Mouse (Mus musculus) heart, postnatal 36 days (tissue): ENCODE data around the gene Mycl. TPM values are rescaled to one million over a fixed set of nuclear protein-coding genes. Genes with fewer than 3 reads are reported as not detected.

Source experiments
- DNase-seq, 2 experiments: peaks; one replicate each; pipeline ENCODE4 v3.0.0; 2021 to 2022
- intact Hi-C: fragments of 180-260 bp; cut with DNase I; formaldehyde crosslinking; loops from one replicate; pipeline ENCODE4 v1.15.1; 2025
- total RNA-seq, 2 experiments: library from RNA; stranded (reverse); gene quantifications; 2 replicates each; pipeline ENCODE4 v1.2.3; 2021

Gene Mycl
- total RNA-seq, 2 experiments from 2014 or later, result 0.14 to 0.31 TPM

DNA sequence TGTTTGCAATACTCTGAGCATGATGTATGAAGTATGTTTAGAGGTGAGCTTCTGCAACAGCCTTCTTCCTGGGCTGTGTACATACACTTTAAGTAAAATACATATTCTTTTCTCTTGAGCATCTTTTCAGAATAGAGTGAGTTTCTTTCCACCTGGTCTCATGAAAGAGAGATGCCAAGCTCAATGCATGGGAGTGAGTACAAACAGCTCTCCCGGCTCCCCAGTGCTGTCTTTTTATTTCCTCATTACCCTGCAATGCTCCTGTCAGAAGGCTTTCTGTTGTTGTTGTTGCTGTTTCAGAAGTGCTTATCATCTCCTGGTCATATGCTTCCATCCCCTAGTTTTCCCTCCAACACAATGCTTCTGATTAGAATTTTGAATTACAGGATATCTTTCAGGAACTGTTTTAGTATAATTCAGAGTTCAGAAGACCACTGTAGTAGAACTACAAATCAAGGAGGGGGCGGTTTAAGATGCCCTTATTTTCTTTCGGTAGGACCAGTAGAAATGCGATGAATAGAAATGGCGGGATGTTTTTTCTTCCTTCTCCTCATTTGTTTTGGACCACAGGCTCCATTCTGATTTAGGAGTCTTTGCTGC lies 18.0 kb downstream of the Mycl start:
- DNase-seq, result no peak
- intact Hi-C loops, result loop anchor here (2.0 kb wide), 1 partner anchor 15 kb away; no protein-coding TSS in a partner anchor

DNA sequence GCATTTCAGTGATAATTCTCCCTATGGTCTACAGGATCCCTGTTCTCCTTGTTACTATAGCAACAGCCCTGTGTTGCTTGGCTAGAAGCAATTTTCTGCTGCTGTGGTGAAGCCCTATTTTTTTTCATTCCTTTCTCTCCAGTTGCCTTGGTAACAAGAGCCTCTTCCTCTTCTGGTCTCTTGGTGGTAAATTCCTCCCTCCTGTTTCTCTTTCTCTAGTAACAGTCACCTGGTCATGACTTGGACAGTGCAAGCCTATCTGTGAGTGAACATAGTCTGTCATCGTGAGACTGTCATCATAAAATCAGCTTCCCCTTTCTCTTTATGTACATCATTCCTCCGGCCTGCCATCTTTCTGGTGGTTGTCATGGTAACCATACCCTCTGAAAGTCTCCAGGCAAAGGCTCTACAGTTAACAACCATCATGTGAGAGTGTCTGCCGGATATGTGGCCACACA lies 18.5 kb downstream of the Mycl start:
- no peak for DNase-seq
- intact Hi-C loops, result loop anchor here (2.0 kb wide), 1 partner anchor 15 kb away; no protein-coding TSS in a partner anchor

DNA sequence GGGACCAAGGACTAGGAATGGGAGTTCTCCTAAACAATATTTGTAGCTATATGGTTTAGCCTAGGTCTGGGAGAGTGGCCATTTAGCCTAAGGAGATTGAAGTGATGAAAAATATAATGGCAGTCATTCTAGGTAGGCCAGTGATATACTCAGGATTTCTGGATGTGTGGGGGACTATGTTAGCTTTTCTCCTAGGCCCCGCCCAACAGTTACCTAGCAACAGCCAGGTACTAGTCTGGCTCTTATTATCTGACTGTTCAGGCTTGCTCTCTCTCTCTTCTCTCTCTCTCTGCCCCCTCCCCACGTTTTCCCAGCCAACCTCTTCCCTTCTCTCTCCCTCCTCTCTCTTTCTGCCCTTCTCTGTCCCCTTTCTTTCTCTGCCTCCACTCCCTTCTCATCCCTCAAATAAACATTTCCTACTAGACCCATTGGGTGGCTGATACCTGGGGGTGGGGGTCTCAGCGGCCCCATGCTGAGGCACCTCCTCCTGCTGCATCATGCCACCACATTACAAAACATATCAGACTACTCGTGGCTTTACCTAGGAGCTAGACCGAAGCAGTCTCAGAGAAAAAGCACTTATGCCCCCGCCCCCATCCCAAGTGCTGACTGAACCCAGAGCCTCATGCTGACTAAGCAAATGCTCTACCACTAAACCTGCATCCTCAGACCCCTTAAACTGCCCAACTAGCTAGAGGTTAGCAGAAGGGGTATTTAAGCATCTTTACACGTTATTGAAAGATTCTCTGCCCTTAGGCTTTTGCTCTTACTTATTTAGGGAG lies 19.2 kb downstream of the Mycl start:
- DNase-seq, result no peak
- intact Hi-C loops, result no loop called here

DNA sequence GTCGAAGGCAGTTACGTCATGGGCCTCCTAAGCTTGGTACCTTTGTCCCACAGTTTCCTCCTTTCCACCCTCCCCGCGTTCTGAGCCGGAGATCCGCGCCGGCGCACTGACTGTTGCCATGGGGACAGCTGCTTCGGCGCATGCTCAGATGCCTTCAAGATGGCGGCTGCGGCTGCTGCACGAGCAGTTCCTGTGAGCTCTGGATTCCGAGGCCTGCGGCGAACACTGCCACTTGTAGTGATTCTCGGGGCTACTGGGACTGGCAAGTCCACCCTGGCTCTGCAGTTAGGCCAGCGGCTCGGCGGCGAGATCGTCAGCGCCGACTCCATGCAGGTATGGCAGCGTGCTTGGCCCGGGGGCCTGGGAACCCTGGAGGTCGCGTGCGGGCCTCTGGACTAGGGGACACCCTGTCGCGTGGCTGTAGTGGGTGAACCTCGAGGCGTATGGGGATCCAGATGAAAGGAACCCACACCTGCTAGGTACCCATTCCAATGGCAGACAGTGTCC lies 21.1 kb downstream of the Mycl start, which contains the start of gene Trit1:
TSS of gene Trit1 (plus strand) at position 147 of the 507 bp plus-strand sequence.
- DNase-seq, result peak; percentile 95
- intact Hi-C loops, result no loop called here

DNA sequence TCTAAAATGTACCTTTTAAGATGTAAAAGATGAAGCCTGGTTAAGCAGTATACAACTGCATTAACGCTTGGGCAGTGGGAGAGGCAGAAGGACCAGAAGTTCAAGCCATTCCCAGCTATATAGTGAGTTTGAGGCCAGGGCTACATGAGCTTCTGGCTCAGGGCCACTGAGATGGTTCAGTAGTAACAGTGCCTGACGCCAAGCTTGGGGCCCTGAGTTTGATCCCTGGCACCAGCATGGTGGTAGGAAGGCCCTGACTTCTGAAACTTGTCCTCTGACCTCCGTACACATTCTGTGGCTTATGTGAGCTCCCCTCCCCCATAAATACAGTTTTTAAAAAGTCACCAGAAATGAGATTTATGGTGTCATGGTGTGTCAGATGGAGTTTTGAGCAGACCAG lies 26.1 kb downstream of the Mycl start:
- intact Hi-C loops, result no loop called here
- DNase-seq, result no peak

DNA sequence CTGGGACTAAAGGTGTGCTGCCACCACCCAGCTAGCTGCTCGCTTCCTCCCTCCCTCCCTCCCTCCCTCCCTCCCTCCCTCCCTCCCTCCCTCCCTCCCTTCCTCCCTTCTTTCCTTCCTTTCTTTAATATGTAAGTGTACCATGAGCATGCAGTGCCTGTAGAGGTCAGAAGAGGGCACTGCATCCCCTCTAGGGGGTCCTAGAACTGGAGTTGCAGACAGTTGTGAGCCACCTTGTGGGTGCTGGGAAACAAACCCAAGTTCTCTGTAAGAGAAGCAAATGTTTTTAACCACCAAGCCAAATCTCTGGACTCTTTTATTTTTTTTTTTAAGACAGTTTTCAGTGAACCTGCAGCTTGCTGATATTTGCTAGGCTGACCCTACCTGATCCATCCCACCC lies 27.4 kb downstream of the Mycl start:
- DNase-seq, result no peak
- intact Hi-C loops, result no loop called here

DNA sequence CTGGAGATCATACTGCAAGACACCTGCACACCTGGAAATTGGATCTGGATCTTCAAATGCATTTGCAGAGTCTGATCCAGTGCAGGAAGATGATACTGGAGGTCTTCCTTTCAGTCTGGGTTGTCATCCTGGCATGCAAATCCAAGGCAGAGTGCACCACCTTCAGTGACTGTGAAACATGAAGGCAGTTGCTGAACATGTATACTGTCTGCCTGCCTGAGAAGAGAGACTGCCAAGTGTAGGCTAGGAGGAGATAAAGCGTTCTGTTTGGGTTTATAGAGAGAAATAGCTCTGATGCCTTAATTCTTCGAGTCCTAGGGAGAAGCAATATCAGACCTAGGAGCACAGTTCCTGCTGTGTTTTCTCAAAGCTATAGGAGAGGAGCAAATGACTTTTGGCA lies 30.0 kb downstream of the Mycl start:
- intact Hi-C loops, result no loop called here

DNA sequence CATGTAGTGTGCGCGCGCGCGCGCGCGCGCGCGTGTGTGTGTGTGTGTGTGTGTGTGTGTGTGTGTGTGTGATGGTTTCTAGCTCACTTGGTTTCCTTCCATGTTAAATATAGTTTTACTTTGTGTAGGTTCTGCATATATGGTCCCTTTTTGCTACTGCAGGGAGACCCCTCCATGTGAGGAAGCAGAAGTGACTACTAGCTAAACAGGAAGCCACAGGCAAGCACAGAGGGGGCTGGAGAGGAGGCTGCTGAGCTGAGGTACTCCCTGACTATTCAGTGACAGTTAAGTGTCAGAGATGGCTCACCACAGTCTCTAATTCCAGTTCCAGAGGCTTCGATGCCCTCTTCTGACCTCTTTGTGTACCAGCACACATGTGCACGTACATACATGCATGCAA lies 30.7 kb downstream of the Mycl start:
- DNase-seq, result no peak
- intact Hi-C loops, result no loop called here

More for the DNA sequence above, 30.0 kb downstream of the Mycl start:
- no peak for DNase-seq

DNA sequence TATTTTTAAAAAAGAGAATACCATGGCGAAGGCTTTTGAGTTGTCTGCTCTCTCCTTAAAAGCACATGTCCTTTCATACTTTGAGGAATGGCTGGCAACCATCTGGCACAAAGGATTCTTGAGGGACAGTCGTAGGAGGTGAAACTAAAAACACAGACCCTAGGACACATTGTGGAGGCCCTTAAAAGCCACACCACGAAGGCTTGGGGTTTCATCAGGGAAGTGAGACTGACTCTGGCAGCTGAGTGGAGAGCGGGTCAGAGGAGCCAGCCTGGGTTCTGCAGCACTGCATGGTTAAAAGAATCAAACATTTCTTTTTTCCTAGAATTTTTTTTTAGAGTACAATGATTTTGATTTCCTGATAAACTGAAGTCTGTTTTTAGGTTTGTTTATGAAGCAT lies 31.1 kb downstream of the Mycl start:
- DNase-seq, result no peak
- intact Hi-C loops, result no loop called here

DNA sequence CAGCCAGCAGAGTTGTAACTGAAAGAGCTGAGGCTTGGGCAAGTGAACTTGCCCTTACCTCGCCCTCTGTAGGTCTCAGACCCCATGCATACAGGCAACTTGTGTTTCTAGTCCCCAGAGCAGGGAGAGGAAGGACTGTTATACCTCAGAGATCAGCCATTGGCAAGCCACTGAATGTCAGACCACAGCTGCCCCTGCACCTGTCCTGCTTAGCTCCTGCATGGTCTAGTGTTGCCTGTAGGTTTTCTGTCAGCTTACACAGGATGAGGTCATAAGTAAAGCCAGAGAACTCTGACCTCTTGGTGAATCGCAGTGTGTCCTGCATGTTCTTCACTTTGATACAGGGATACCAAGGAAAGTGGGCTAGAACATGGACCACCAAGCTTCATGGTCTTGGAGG lies 39.4 kb downstream of the Mycl start:
- intact Hi-C loops, result no loop called here
- DNase-seq, result no peak

DNA sequence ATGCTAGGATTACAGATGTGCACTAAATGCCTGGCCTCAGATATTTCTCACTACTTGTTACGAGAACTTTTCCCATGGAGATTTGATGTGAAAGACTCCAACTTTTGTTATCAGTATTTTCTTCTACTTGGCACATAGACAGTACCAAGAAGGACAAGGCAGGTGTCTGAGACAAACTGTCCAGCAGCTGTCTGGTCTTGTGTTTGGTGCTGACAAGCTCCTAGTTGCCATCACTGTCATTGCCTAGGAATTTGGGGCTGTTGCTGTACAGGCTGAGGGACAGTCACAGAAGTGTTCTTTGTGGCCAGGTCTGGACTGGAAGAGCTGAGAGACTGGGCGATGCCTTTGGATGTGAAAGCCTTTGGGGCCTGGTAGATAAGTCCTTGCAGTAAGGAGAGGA lies 40.2 kb downstream of the Mycl start:
- intact Hi-C loops, result no loop called here

DNA sequence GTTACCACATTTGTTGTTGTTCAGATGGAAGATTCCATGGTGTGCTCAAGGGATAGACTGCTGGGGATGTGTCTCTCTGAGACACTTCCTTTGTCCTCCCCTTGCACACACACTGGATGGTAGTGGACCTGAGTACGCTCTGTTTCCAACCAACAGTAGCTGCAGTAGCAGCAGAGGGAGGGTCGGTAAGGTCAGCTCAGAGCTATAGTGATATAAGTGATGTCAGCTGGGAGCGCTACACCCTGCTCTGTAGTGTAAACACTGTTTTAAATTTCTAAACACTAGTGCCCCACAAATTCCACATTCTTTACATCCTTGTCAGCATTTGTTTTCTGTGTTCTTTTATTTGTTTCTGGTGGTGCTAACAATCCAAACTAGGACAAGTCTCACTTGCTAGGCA lies 41.3 kb downstream of the Mycl start:
- DNase-seq, result no peak
- intact Hi-C loops, result no loop called here

More for the DNA sequence above, 40.2 kb downstream of the Mycl start:
- DNase-seq, result no peak

DNA sequence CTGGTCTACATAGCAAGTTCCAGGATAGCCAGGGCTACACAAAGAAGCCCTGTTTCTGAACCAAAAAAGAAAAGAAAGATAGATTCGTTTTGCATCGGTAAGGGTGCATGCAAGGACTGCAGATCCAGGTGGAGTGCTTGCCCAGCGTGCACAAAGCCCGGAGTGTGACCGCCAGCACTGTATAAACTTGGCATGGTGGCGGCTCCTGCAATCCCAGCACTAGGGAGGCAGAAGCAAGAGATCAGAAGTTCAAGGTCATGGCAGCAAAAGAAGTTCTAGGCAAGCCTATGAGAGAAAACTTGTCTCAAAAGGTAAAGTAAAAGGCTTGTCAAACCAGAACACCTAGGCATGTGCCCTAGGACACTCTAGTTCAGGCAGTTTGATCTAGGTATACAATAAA lies 45.7 kb downstream of the Mycl start:
- no peak for DNase-seq
- intact Hi-C loops, result no loop called here

DNA sequence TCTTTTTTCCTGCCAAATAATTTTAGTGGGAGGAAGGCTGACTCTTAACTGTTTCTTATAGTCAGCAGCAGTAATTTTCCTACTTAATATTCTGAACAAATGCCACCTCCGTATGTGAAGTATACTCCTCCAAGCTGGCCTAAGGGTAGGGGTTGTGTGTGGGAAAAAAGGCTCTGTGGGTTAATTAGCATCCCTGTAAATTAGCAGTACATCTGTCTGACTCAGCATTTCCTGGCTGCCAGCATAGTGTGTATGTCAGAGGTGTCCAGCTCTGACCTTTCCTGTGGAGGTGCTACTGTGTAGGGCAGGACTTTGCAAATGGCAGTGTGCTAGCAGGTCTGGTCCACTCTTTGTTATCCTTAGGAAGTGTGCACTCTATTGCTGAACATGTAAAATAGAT lies 48.4 kb downstream of the Mycl start:
- intact Hi-C loops, result no loop called here
- DNase-seq, result no peak

DNA sequence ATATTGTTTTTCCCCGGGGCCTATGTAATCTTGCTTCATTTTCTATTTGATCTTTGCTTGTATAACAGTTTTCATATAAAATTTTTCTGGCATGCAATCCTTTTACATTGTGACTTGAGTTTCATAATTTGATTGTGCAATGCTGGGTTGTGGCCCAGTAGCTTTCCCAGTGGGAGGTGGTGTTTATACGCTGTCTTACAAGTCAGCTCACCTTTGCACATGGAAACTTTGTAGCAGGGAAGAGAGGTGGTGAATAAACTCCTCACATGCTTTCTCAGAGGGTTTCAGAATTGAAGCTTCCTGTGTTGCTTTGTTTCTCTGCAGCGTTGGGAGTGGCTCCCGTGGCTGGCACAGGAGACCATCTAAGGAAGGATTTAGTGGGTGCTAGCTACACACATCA lies 49.4 kb downstream of the Mycl start:
- DNase-seq, result no peak
- intact Hi-C loops, result no loop called here

DNA sequence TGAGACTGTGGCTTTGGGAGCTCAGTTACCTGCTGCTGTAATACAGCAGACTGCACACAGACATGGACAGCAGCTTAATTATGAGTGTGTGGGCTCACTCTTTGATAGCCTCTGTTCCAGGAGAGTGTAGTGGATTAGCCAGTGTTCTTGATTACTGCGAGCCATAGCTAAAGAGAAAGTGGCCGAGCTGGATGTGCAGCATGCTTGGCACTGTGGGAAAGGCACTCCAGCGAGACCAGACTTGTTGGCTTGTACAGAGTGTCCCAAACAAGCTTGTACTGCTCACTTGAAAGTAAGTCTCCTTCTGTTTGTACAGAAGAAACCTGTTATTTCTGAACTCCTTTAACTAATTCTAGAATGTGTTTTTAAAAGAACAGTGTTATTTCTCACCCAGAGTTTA lies 50.8 kb downstream of the Mycl start:
- intact Hi-C loops, result no loop called here

DNA sequence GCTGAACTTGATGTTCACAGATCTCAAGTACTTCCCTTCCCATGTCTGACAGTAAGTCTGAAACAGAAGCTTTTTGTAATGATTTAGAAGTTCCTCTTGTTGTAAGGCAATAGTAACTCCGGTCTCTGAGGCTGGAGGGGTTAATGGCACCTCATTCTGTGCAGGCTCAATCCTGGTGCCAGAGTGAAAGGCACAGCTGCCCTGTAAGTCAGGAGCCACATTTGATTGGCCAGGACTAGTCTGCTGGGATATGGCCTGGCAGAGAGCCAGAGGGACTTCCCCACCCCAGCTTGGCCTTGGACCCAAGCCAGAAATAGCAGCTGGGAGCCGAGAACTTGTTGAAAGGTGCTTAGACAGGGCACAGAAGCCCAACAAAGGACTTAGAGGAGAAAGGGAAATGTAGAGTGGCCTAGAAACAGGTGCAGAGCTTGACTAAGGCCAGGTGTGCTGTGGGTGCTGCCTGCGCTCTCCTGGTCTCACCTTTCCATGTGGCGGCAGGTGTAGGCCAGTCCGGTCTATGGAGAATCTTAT lies 55.3 kb downstream of the Mycl start:
- intact Hi-C loops, result no loop called here

More for the DNA sequence above, 50.8 kb downstream of the Mycl start:
- DNase-seq, result no peak

More for the DNA sequence above, 55.3 kb downstream of the Mycl start:
- DNase-seq, result peak; percentile 84

Other genes starting within 250 kb of the Mycl start
- gene Ppt1, start 159.4 kb upstream of the Mycl start, total RNA-seq, result 10 to 100 TPM; 41.5 to 44.5 TPM
- gene Cap1, start 109.6 kb upstream of the Mycl start, total RNA-seq, result 10 to 100 TPM; 50.6 to 56.1 TPM
- gene Mfsd2a, start 34.5 kb upstream of the Mycl start, total RNA-seq, result under 1 TPM in 1 of 2 experiments, not detected in 1; 0.42 TPM
- gene Trit1, start 20.9 kb downstream of the Mycl start, total RNA-seq, result 1 to 10 TPM; 6.0 to 7.3 TPM
- gene Bmp8b, start 109.5 kb downstream of the Mycl start, total RNA-seq, result not detected
- gene Oxct2b, start 120.6 kb downstream of the Mycl start, total RNA-seq, result not detected
- 10 to 100 TPM; 23.0 to 23.9 TPM for gene Ppie, start 144.3 kb downstream of the Mycl start, total RNA-seq
- gene Hpcal4, start 187.6 kb downstream of the Mycl start, total RNA-seq, result under 1 TPM; 0.08 TPM
- gene Nt5c1a, start 205.9 kb downstream of the Mycl start, total RNA-seq, result 10 to 100 TPM; 45.5 to 58.6 TPM
- gene Heyl, start 237.9 kb downstream of the Mycl start, total RNA-seq, result 10 to 100 TPM; 19.5 to 20.7 TPM